Mouse (Mus musculus) spleen, adult 2 months (tissue): ENCODE measurements around the gene Grin2d.
A peak's percentile ranks its signal among the peaks of the same experiment; 100 is the strongest.

Experiments used
- CTCF ChIP-seq: fragments of 200-500 bp; IDR thresholded peaks from 2 replicates; pipeline ENCODE4 v1.5.1; 2011; ENCODE audit warnings: mild to moderate bottlenecking, inconsistent platforms; ENCODE audit not compliant: insufficient read depth, insufficient read length, insufficient replicate concordance; ENCODE audit errors: extremely low read depth
- POLR2A ChIP-seq: fragments of 200-500 bp; IDR thresholded peaks from 2 replicates; pipeline ENCODE4 v1.6.1; 2011; ENCODE audit warnings: low read depth, low read length, inconsistent platforms

DNA sequence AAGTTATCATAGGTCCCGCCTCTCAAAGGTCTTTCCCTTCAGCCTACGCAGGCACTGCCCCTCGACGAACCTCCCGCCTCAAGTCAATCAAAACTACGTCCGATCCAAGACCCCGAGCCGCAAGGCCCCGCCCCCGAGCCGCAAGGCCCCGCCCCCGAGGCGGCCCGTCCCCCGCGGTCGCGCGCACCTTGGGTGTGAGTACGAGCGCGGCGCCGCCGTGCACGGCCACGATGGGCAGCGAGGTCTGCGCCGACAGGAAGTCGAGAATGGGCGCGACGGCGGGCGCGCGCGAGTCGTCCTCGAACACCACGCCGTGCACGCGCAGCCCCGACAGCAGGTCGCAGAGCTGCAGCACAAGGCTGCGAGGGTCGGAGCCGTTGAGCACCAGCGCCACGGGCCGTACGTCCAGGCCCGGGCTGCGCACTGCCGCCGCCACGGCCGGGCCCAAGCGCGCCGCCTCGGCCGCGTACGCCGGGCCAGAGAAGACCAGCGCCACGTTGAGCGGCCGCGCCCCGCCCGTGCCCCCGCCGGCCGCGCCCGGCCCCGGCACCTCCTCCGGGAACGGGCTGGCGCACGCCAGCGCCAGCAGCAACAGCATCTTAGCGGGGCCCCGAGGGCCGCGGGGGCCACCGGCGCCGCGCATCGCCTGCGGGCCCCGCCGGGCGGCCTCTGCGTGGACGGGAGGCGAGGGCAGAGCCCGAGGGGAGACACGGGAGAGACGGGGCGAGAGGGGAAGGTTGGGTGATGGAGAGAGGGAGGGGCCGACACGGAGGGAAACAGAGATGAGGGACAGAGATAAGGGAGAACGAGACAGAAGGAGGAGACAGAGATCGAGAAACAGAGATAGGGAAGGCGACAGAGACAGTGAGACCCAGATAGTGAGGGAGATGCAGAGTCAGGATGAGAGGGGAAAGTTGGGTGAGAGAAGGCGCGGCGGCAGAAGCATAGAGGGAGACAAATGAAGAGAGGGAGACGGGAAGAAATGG is 12.0 kb downstream of the Grin2d start:
- TF ChIP-seq POLR2A (peak; percentile 29), CTCF (no peak)
